Mouse (Mus musculus) lung, postnatal 10 days (tissue): ENCODE data around the gene Lrfn1.

Source experiments
- DNase-seq: peaks from one replicate; pipeline ENCODE4 v3.0.0; 2021

Gene Lrfn1

GRCm38 (mm10) chr7:28451531-28452360 is at the start of gene Lrfn1:
Lrfn1 (plus strand) TSS chr7:28451980.
- no peak for DNase-seq

GRCm38 (mm10) chr7:28410841-28411475 is 40.8 kb upstream of the Lrfn1 start:
- peak; percentile 83 for DNase-seq

- DNase-seq, result no peak
Measured at GRCm38 (mm10) chr7:28412826-28413225, 39.0 kb upstream of the Lrfn1 start.

GRCm38 (mm10) chr7:28417368-28417767 is 34.4 kb upstream of the Lrfn1 start:
- no peak for DNase-seq

GRCm38 (mm10) chr7:28418096-28418670 is 33.6 kb upstream of the Lrfn1 start:
- DNase-seq, result peak; percentile 84

- DNase-seq, result no peak
Measured at GRCm38 (mm10) chr7:28419416-28419815, 32.4 kb upstream of the Lrfn1 start.

GRCm38 (mm10) chr7:28423018-28423417 is 28.8 kb upstream of the Lrfn1 start:
- DNase-seq, result no peak

GRCm38 (mm10) chr7:28427738-28428137 is 24.0 kb upstream of the Lrfn1 start:
- DNase-seq, result no peak

GRCm38 (mm10) chr7:28430512-28430911 is 21.3 kb upstream of the Lrfn1 start:
- DNase-seq, result no peak

- DNase-seq, result no peak
Measured at GRCm38 (mm10) chr7:28432252-28432651, 19.5 kb upstream of the Lrfn1 start.

- peak; percentile 36 for DNase-seq
Measured at GRCm38 (mm10) chr7:28435660-28436259, 16.0 kb upstream of the Lrfn1 start.

- peak; percentile 100 for DNase-seq
Measured at GRCm38 (mm10) chr7:28436271-28436904, 15.4 kb upstream of the Lrfn1 start.

GRCm38 (mm10) chr7:28436932-28437570 is 14.7 kb upstream of the Lrfn1 start, which contains the start of gene Gmfg:
Gmfg (plus strand) TSS chr7:28437447.
- peak; percentile 95 for DNase-seq

GRCm38 (mm10) chr7:28437964-28438363 is 13.8 kb upstream of the Lrfn1 start:
- no peak for DNase-seq

- DNase-seq, result no peak
Measured at GRCm38 (mm10) chr7:28438771-28439170, 13.0 kb upstream of the Lrfn1 start.

GRCm38 (mm10) chr7:28440739-28441138 is 11.0 kb upstream of the Lrfn1 start:
- peak; percentile 80 for DNase-seq

GRCm38 (mm10) chr7:28441776-28442485 is 9.8 kb upstream of the Lrfn1 start:
- no peak for DNase-seq

- no peak for DNase-seq
Measured at GRCm38 (mm10) chr7:28442688-28443087, 9.1 kb upstream of the Lrfn1 start.

GRCm38 (mm10) chr7:28444344-28444974 is 7.3 kb upstream of the Lrfn1 start:
- no peak for DNase-seq

GRCm38 (mm10) chr7:28446446-28446845 is 5.3 kb upstream of the Lrfn1 start:
- peak; percentile 84 for DNase-seq
